20 mouse cellular contexts compared by ENCODE assay signal in genomic region chr5:103699537-103699936, GRCm38 (mm10). TPM values are rescaled to one million over a fixed set of nuclear protein-coding genes. Genes with fewer than 3 reads are reported as not detected.
DNase-seq lines count a peak whose midpoint lies in the region; TF ChIP-seq lines count a peak whose summit lies in the region.
"Had no signal": no experiment of that assay in that cellular context is flagged by ENCODE, and none has a peak within 500 bp of the region (broad histone marks: within the 10 kb centered on the region; RNA-seq: fewer than 3 reads in every experiment).

No protein-coding gene starts in this region.

- peak; percentile 32 for DNase-seq in gastrocnemius, adult 18-20 months (ENCODE audit: low spot score)
- no peak for DNase-seq in gastrocnemius, adult 8-10 months (ENCODE audit: low spot score in 2 of 2)
- peak; percentile 22 for DNase-seq in lung, postnatal 36 days
- no peak for DNase-seq in lung, postnatal 4 days
- DNase-seq in A20 (ENCODE audit: low read depth, low spot score) = peak; percentile 85
- DNase-seq in brain, adult 2 months (ENCODE audit: low read depth, low spot score) = peak; percentile 12
- no peak for DNase-seq in layer of hippocampus, adult 8-10 months (ENCODE audit: low spot score in 2 of 2)
- DNase-seq in left cerebral cortex, adult 2 months (ENCODE audit: extremely low spot score in 1 of 2, low spot score in 2 of 2) = no peak
- DNase-seq: adrenal gland, adult 8-10 months; adrenal gland, postnatal 36 days; cerebellum, adult 11 months; cerebellum, adult 9-10 months; cerebellum, postnatal 25 days; gastrocnemius, postnatal 14 days; heart, postnatal 36 days had no signal

- no peak overlapping the region for H3K4me3 ChIP-seq in left cerebral cortex, adult 2 months
- H3K4me3 ChIP-seq: embryonic facial prominence, embryonic 12.5 days; heart, embryonic 12.5 days; hindbrain, embryonic 12.5 days had no signal

- H3K27ac ChIP-seq in left cerebral cortex, adult 2 months = no peak overlapping the region
- H3K27ac ChIP-seq: embryonic facial prominence, embryonic 12.5 days; hindbrain, embryonic 12.5 days had no signal

- TF ChIP-seq CTCF in left cerebral cortex, adult 2 months (IDR thresholded peaks at IDR 0.05) = no peak

- intact Hi-C loops in left cerebral cortex, adult 2 months (cut with DNase I) = no loop called here

RNA-seq across cellular contexts. Expression of gene Aff1, which starts 7.4 kb away (rescaled TPM):
- total RNA-seq in gastrocnemius, adult 18-20 months (2021) = 10 to 100 TPM; 40.6 to 45.9 TPM
- 10 to 100 TPM; 33.8 to 47.9 (median 40.8) TPM for total RNA-seq in gastrocnemius, adult 8-10 months (2022)
- 10 to 100 TPM; 19.5 to 24.0 (median 21.1) TPM for total RNA-seq in layer of hippocampus, adult 8-10 months (2022)
- total RNA-seq in left cerebral cortex, adult 2 months (2021) = 10 to 100 TPM; 12.8 to 16.7 TPM

RNA-seq across cellular contexts. Expression of gene 1700016H13Rik, which starts 43.7 kb away (rescaled TPM):
- 1 to 10 TPM in 1 of 2 experiments, under 1 TPM in 1; 0.57 to 1.3 TPM for total RNA-seq in gastrocnemius, adult 18-20 months (2021)
- 1 to 10 TPM in 1 of 4 experiments, under 1 TPM in 3; 0.65 to 1.4 (median 0.83) TPM for total RNA-seq in gastrocnemius, adult 8-10 months (2022)
- not detected for total RNA-seq in layer of hippocampus, adult 8-10 months (2022)
- not detected for total RNA-seq in left cerebral cortex, adult 2 months (2021)
- total RNA-seq: adrenal gland, adult 8-10 months; adrenal gland, postnatal 36 days; G1E; heart, adult 8-10 months; heart, postnatal 36 days had no signal

Comparison
In these comparisons a context has a peak if more than half of its experiments do, and no peak if none do; other contexts are left out.
1. DNase-seq: peak in gastrocnemius, adult 18-20 months (single experiment), lung, postnatal 36 days (single experiment), A20 (single experiment) and brain, adult 2 months (single experiment); none in gastrocnemius, adult 8-10 months (0 of 2), lung, postnatal 4 days (0 of 2), layer of hippocampus, adult 8-10 months (0 of 2) and left cerebral cortex, adult 2 months (0 of 2).